Mouse (Mus musculus) telencephalon, adult 2 months (tissue): ENCODE measurements at regions not wholly inside any gene's neighbourhood (a gene's known extent, or its start where the extent isn't known, plus 50 kb on each side); places are given as distances from the start of the nearest gene placed in this dataset.

Experiments
- DNase-seq: peaks from one replicate; pipeline ENCODE4 v3.0.0-alpha.2; 2011; ENCODE audit warnings: low read depth, low spot score

- DNase-seq, result no peak
Measured at GRCm38 (mm10) chr3:149115901-149116300, 125.5 kb upstream of the Adgrl2 start.

DNA sequence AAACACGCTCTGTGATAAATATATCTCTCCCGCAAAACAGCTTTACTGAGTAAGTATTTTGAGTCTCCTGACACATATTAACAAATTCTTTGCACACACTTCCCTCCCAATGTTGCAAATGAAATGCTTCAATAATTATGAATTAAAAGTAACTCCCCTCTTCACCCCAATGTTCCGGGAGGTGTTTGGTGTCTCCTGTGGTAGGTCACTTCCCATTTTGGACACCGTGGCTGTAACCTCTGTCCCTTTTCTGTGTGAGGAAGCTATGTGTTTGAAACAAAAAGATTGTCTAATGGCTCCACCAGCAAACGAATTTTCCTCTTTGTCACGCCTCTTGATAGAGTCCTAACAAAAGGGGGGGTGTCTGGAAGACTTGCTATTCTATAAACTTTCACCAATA is 122.5 kb upstream of the Adgrl2 start:
- no peak for DNase-seq

- DNase-seq, result no peak
Measured at GRCm38 (mm10) chr3:149111529-149112439, 121.4 kb upstream of the Adgrl2 start.

GRCm38 (mm10) chr3:149110831-149111230 is 120.5 kb upstream of the Adgrl2 start:
- no peak for DNase-seq

DNA sequence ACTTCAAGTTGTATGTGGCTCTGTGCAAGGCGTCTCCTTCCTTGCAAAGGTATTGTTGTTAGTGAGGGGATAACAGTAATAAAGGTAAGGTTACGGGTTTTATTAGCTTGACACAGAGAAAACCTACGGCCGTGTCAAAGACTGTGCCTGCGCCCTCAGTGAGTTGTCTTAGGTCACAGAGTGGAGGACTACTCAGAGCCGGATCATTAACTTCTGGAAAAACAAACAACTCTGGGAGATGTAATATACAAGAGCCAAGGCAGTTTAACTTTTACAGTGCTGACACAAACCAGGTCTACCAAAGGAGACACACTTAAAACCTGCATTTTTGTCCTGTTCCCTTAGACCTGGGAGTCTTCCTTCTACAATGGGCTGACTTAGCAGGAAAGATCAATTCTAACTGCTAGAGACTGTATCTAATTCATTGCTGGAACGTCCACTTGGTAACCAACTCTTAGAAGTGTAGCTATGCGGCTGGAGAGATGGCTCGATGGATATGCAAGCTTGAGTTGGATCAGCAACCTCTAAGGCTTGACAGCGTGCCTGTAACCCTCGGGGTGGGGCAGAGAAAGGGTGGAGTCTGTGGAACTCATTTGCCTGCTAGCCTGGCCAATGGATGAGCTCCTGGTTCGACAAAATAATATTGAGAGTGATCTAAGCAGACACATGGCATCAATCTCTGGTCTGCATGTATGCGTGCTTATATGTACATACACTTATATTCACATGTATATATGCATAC is 115.5 kb upstream of the Adgrl2 start:
- no peak for DNase-seq

DNA sequence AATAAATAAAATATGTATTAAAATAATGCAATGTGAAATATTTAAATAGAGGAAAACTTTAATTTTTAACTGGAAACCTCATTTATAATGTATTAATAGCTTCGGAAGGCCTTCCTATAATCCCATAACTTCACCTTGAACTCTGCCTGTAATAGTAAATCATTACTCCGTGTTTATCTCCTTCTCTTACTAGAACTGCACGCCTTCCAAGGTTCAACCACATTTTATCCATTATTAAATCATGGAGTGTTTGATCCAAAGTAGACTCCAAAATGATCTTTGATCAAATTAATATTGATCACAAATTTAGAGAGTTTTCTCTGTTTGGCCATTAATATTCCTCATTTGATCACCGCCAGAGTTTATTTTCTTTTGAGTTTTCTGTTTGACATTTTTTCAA is 114.8 kb upstream of the Adgrl2 start:
- DNase-seq, result no peak

GRCm38 (mm10) chr3:149104080-149104479 is 113.7 kb upstream of the Adgrl2 start:
- DNase-seq, result no peak

GRCm38 (mm10) chr3:149103469-149103868 is 113.1 kb upstream of the Adgrl2 start:
- no peak for DNase-seq

DNA sequence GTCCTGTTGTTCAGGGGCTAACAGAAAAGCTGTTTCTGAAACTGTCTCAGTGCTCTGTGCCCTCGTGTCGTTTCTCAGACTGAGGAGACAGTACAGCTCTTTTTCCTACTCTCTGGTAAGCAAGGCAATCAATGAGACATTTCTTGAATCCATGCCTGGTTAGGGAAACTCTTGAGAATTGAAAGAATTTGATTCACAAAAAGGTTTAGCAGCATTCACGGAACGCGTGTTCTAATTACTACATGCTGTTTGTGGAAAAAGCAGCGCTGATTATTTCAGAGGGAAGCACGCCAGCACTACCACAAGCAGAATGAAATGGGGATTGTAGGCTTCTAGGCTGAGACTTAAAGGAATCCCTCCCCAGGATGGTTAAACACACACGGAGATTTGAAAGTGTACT is 112.5 kb upstream of the Adgrl2 start:
- no peak for DNase-seq

GRCm38 (mm10) chr3:149101785-149102184 is 111.4 kb upstream of the Adgrl2 start:
- no peak for DNase-seq

DNA sequence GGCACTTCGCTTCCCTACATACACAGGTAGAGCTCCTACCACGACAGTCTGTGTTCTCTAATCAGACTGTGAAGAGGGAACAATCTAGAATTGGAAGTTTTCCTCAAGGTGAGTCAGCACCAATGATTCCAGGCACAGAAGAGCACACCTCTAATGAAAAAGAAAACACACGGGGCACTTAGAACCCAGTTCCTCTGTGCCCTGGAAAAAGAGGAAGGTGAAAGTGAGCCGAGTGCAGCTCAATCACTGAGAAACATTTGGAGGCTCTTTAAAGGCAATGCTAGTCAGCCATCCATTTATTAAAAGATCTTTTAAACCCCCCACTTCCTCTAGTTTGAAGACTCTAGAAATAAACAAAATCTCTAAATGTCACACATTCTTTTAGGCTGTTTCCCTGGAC is 108.4 kb upstream of the Adgrl2 start:
- DNase-seq, result no peak

DNA sequence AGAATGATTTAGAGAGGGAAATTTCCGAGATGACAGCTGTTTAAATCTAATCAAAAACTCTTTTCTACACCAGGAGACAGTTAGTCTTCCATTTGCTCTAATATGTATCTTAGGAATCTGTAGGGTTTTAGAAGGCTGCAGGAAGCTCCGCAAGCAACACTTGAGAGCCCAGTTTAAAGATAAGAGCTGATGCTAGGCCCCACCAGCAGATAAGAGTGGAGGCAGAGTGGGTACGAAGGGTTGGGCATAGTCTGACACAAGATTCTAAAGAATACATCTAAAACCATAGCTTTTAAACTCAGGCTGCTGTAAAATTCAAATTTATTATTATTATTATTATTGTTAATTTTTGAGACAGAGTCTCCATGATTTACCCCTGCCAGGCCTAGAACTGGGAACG is 106.7 kb upstream of the Adgrl2 start:
- DNase-seq, result no peak

- DNase-seq, result no peak
Measured at GRCm38 (mm10) chr3:149092649-149093048, 102.3 kb upstream of the Adgrl2 start.

- no peak for DNase-seq
Measured at GRCm38 (mm10) chr3:149090103-149090502, 99.7 kb upstream of the Adgrl2 start.

GRCm38 (mm10) chr3:149088621-149089128 is 98.3 kb upstream of the Adgrl2 start:
- no peak for DNase-seq

DNA sequence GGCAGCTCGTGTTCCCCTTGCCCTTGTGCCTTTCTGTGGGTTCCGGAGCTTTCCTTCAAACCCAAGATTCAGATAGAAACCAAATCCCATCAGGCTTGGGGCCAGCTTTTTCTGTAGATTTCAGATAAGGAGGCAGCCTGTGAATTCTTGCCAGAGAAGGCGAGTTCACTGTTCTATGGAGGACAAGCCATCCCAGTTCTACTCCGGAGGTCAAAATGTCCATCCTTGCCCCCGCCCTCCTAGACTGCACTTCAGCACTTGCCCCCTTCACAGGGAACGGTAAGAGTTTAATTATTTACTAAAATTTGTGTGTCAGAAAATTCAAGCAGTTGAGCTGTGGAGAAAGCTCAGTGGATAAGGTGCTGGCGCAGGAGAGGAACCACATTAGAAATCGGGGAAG is 97.1 kb upstream of the Adgrl2 start:
- DNase-seq, result no peak

GRCm38 (mm10) chr3:149086704-149087103 is 96.3 kb upstream of the Adgrl2 start:
- no peak for DNase-seq

DNA sequence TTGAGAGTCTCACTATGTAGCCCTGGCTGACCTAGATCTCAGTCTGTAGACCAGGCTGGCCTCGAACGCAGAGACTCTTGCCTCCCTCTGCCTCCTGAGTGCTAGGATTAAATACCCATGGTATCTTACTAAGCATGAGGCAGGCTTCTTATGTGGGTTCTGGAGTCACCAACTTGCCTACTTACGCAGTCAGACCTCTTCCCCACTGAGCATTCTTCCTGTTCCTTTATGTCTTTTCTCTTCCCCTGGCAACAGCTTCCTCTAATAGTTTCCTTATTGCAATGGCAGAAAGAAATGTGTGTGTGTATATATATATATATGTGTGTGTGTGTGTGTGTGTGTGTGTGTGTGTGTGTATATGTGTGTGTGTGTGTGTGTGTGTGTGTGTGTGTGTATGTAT is 95.7 kb upstream of the Adgrl2 start:
- DNase-seq, result no peak

DNA sequence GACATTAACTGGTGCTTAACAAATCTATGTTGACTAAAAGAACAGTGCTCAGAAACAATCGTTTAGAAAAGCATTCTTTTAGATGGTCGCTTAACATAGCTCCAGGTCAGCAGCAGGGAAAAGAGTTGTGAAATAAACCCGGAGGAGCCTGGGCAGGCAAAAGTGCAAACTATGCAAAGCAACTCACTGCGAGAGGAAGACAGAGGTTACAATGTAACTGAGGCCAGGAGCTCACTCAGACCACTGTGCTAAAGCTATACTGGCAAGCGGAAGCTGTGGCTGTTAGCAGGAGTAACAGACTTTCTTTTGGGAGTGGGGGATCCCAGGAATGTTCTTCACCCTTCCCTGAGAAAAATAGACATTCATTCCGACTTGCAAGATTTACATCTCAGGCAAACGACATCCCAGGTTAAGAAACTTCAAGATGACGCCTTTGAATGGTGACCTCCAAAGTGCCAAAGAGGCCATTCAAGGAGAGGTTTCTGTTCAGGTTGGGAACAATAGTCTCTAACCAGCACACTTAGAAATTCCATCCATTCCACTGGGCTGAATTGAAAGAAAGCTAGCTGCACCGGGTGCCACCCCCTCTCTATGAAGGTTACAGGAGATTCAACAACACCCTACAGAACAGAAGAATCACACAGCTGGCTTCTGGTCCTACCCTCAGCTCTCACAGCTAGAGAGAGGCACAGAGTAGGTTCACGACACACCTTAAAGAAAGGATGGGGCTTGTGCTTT is 94.7 kb upstream of the Adgrl2 start:
- no peak for DNase-seq

DNA sequence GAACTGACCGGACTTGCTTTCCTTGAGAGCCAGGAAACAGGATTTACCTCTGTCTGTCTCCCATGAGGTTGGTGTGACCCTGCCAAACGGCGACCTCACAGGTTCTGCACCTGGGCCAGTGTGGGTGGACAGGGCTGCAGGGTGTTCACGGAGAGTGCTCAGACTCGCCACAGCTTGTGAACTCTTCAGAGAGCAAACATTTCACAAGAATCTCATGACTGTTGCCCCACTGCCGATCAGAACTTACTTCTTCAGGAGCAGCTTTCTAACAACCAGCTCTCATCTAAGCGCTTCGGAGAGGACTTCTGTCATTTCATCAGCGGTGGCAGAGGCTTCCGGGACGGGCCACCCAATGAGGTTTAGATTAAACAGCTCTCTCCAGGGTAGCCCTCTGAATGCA is 93.0 kb upstream of the Adgrl2 start:
- DNase-seq, result no peak

GRCm38 (mm10) chr3:149078881-149079280 is 88.5 kb upstream of the Adgrl2 start:
- no peak for DNase-seq

DNA sequence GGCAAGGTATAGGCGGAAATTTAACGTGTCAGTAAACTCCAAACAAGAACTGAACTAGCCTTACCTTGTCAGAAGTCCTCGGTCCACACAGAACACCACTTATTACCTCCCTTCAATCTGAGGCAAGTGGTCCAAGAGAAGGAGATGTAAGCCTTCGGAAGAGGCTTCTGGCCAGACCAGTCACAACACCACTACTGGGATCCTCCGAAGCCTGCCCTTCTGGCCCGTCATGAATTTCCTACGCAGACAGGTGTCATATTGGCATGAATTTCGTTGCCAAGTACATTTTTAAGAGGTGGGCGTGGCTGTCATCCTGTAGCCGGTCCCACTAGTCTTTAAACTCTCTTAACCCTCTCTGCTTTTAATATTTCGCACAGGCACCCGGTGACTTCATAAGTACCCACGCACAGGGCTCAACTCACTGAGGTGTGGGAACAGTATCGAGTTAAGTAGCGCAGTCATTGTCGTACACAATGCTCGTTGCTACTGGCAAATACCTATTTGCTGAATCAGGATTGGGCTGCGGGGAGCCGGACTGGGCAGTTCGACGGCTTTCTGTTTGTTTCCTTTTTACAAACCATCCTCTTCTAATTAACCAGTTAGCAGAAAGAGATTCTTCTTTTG is 86.7 kb upstream of the Adgrl2 start:
- no peak for DNase-seq
